Mouse (Mus musculus) hindbrain, embryonic 10.5 days (tissue): ENCODE measurements around the gene Map1s. TPM values are rescaled to one million over a fixed set of nuclear protein-coding genes. Genes with fewer than 3 reads are reported as not detected.

Experiments
- DNase-seq: peaks from one replicate; pipeline ENCODE4 v3.0.0-alpha.2; 2017; ENCODE audit warnings: low spot score
- H3K27ac ChIP-seq: fragments of 300-500 bp; sonication (generic); 2 replicates; pipeline ENCODE4 v1.5.1; 2016; ENCODE audit warnings: mild to moderate bottlenecking, moderate library complexity
- H3K27me3 ChIP-seq: fragments of 300-500 bp; sonication (generic); 2 replicates; pipeline ENCODE4 v1.6.1; 2016; ENCODE audit warnings: mild to moderate bottlenecking; ENCODE audit not compliant: poor library complexity, insufficient read depth, severe bottlenecking
- H3K36me3 ChIP-seq: fragments of 300-500 bp; sonication (generic); 2 replicates; pipeline ENCODE4 v1.6.1; 2016; ENCODE audit warnings: mild to moderate bottlenecking, moderate library complexity
- H3K4me1 ChIP-seq: fragments of 300-500 bp; sonication (generic); replicated peaks from 2 replicates; pipeline ENCODE4 v1.6.1; 2016; ENCODE audit warnings: mild to moderate bottlenecking
- H3K4me3 ChIP-seq: fragments of 300-500 bp; sonication (generic); 2 replicates; pipeline ENCODE4 v1.5.1; 2016; ENCODE audit warnings: mild to moderate bottlenecking, moderate library complexity
- H3K9me3 ChIP-seq: fragments of 300-500 bp; sonication (generic); 2 replicates; pipeline ENCODE4 v1.6.1; 2016; ENCODE audit warnings: mild to moderate bottlenecking, moderate library complexity
- WGBS: fragments of 180-500 bp; shearing (Covaris S2); methylation state at CpG from one replicate; pipeline ENCODE4 v1.1.7; 2016; 5-methylcytosine and 5-hydroxymethylcytosine counted together
- polyA plus RNA-seq: library from polyadenylated mRNA; unstranded; fragments of >200 nt; fragmentation: Nextera tagmentation; extraction: Ambion mirVana; gene quantifications from 2 replicates; pipeline ENCODE4 v1.2.1, GENCODE M21; 2016

Gene Map1s
- 66.6 and 74.5 TPM in 2 replicates for polyA plus RNA-seq

DNA sequence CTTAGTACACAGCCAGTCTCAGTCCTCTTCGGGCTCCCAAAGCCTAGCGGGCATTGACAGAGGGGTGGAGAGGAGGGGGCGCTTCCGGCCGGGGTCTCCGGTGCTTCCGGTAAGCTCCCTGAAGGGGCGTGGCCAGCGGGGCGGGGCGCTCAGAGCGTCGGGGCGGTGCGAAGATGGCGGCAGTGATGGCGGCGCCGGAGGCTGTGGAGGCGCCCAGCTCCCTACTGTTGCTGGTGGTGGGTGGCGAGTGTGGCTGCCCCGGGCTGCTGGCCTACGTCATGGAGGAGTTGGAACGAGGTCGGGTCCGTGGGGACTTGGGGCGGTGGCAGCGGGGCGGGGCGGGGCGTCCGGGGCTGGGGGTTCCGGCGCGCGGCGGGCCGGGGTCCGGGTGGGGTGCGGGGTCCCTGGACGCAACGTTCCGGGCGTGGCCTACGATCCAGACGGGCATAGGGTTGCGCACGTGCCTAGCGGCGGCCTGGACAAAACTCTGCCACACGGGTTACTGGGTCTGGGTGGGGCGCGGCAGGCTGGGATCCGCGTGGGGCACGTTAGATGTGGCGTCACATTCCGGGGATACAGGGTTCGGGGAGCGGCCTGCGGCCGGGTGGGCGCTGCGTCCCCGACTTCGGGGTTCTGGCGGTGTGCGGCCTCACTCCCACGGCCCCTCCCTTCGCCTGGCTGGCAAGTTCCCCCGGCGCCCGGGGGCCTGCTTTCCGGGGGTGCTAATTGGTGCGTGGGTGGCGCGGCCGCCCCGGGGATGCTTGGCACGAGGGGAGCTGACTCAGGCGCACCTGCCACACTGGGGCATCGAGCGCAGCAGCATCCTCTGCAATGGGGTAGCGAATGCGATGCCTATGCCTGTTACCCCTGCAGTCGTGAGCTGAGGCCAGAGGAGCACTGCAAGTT, at the start of gene Map1s:
Map1s (plus strand) TSS at position 102 of the 906 bp plus-strand sequence.
- peak; percentile 92 for DNase-seq
- Histone ChIP-seq H3K27me3 (peaks cover 15% of the 10 kb centered on the region; the same call in 1 of the 2 replicates), H3K27ac (peak within 1 kb of the TSS; percentile 98), H3K4me3 (peak within 1 kb of the TSS; percentile 98), H3K36me3 (peaks cover 21% of the 10 kb centered on the region), H3K9me3 (no peaks in the 10 kb centered on the region), H3K4me1 (peaks cover 22% of the 10 kb centered on the region)
- under 1% methylated on average over 86 of the region's 86 CpGs for WGBS

DNA sequence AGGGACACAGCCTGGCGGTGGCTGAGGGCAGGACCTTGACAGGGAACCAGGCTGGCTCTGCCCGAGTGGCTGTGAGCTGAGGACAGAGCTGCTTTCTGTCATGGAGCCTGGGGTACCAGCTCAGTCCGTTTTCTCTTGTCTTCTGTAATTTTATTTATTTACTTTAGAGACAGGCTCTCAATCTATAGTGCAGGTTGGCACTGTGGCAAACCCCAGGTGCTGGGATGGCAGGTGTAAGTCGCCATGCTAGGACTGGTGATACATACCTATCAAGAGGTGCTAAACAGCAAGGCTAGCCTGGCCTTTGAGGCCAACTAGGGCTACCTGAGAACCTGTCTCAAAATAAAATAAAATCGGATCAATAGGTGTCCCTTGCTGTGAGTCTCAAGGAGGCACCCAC, 49.7 kb upstream of the Map1s start:
- H3K27me3 ChIP-seq, result peaks cover 38% of the 10 kb centered on the region
- no peak overlapping the region for H3K4me3 ChIP-seq
- no peak for DNase-seq
- no peaks in the 10 kb centered on the region for H3K9me3 ChIP-seq
- 69% methylated on average over 5 of the region's 5 CpGs for WGBS
- H3K4me1 ChIP-seq, result peaks cover 49% of the 10 kb centered on the region
- H3K27ac ChIP-seq, result no peak overlapping the region
- H3K36me3 ChIP-seq, result peaks cover 27% of the 10 kb centered on the region

DNA sequence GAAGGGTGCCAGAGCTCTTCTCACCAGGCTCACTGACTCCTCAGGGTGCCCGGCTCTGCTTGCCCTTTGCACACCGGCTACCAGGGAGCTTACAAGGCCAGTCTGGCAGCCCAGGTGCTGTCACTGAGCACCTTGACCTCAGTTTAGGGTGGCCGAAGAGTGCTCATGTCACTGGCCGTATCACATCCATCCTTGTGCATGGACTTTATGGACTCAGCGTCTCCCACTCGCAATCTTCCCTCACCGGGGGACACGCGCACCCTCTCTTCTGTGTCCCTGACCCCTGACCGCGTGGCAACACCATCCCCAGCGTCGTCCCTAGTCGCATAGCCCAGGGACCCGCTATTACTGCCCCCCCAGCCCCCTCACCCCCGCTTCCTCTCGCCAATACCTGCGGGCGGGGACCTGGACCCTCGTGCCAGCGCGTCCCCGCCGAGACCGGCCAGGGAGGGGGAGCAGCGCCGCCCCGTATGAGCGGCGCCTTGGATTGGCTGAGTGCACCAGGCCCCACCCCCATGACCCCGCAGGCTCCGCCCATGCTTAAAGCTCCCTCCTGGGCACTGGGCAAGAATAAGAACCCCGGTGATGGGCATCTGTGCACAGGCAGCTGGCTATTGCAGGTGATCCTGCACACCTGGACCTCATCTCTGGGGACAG, 49.1 kb upstream of the Map1s start:
- H3K27me3 ChIP-seq, result peaks cover 44% of the 10 kb centered on the region
- no peaks in the 10 kb centered on the region for H3K9me3 ChIP-seq
- 9% methylated on average over 33 of the region's 33 CpGs for WGBS

DNA sequence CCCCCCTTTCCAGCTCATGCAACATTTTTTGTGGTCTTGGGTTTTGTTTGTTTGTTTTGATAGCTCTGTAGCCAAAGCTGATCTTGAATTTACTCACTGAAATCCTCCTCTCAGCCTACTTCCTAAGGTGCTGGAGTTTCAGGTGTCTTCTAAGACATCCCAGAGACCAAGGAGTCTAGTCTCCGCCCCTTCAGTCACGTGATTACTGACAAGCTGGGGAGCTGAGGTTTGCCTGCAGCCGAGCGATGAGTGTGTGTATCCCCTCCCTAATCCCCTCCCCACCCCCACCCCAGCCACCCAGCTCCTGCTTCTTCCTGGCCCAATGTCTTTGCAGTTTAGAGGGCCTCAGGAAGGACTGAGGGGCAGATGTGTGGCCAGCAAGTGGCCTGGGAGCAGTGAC, 48.2 kb upstream of the Map1s start:
- Histone ChIP-seq H3K9me3 (no peaks in the 10 kb centered on the region), H3K36me3 (peaks cover 20% of the 10 kb centered on the region), H3K4me1 (peaks cover 52% of the 10 kb centered on the region), H3K27me3 (peaks cover 52% of the 10 kb centered on the region), H3K27ac (0 out of 2 replicates have a peak overlapping the region, but pooled peaks have one; percentile 20), H3K4me3 (peak overlapping the region; percentile 62)
- DNase-seq, result no peak
- 6% methylated on average over 4 of the region's 4 CpGs for WGBS

More for the DNA sequence above, 49.1 kb upstream of the Map1s start:
- Histone ChIP-seq H3K4me1 (peaks cover 51% of the 10 kb centered on the region), H3K27ac (peak overlapping the region; percentile 80), H3K4me3 (peak overlapping the region; percentile 62), H3K36me3 (peaks cover 27% of the 10 kb centered on the region)
- DNase-seq, result peak; percentile 71

DNA sequence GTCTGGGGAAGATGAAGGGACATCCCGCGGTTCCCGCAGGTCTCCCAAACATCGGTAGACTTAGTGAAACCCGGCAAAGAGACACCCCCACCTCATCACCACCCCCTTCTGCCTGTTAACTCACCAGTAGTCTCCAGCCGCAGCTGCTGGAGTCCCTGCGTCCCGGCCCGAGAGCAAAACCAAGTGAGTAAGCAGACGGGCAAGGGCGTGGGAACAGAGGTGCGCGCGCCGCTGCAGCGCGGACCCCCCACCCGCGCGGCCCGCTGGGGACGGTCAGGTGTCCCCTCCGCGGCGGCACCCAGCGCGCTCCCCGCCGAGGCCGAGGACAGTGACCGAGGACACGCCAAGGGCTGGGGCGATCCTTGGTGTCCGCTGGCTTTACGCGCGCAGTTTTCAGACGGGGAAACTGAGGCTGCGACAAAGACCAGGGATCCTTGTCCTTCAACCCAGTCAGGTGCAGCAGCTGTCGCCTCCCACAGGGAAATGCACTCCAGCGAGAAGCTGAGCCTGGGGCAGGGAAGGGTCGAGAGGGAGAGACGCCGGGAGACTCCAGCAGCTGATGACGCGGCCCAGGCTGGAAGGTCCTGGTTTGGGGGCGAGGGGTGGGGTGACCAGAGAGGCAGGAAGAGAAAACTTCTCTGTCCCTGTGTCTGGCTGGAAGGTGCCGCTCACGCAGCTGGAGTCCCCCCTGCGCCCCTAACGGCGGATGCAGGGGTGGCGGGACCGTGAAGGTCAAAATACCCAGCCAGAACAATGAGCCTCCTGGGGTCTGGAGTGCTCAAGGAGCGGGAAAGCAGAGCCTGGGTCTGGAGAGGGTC, 42.7 kb upstream of the Map1s start, which contains the start of gene Kcnn1:
Kcnn1 (minus strand) TSS at position 435 of the 818 bp plus-strand sequence.
- under 1% methylated on average over 55 of the region's 55 CpGs for WGBS
- Histone ChIP-seq H3K36me3 (peaks cover 9% of the 10 kb centered on the region), H3K27ac (peak within 1 kb of the TSS; percentile 95), H3K9me3 (no peaks in the 10 kb centered on the region), H3K4me3 (peak within 1 kb of the TSS; percentile 69), H3K27me3 (peaks cover 40% of the 10 kb centered on the region), H3K4me1 (peaks cover 70% of the 10 kb centered on the region)
- peak; percentile 67 for DNase-seq

DNA sequence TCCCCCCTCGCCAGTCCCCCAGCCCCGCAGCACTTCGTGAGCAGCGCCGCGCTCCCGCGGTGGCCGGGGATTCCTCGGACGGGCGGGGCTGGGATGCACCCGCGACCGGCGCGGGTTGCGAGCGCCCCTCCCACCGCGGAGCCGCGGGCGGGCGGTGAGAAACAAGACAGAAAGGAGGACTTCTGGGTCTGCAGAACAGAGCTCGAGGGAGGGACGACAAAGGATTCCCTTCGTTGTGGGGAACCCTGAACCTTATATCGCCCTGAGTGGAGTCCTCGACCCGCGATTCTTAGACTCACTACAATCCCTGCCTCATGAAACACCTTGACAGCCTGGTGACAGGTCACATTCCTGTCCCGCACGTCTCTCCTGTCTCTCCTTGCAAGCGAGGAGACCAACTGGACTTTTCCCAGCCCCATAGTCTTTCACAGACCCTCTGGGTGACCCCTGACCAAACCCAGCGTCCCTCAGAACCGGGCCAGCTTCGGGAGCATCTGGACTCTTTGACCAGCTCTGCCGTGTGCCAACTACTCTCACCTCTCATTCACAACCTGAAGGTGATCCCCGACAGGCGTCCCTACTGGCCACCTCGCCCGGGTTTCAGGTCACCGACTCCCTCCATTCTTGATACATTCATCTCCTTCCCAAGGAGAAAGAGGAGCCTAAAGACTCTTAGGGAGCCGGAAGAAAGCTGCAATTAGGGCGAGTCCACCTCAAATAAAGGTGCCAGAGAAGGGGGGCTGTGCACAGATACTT, 41.6 kb upstream of the Map1s start:
- peak overlapping the region; percentile 95 for H3K27ac ChIP-seq
- peaks cover 20% of the 10 kb centered on the region for H3K36me3 ChIP-seq
- H3K27me3 ChIP-seq, result peaks cover 44% of the 10 kb centered on the region
- H3K9me3 ChIP-seq, result no peaks in the 10 kb centered on the region
- peaks cover 71% of the 10 kb centered on the region for H3K4me1 ChIP-seq
- under 1% methylated on average over 46 of the region's 46 CpGs for WGBS
- H3K4me3 ChIP-seq, result peak overlapping the region; percentile 69
- peak; percentile 48 for DNase-seq

DNA sequence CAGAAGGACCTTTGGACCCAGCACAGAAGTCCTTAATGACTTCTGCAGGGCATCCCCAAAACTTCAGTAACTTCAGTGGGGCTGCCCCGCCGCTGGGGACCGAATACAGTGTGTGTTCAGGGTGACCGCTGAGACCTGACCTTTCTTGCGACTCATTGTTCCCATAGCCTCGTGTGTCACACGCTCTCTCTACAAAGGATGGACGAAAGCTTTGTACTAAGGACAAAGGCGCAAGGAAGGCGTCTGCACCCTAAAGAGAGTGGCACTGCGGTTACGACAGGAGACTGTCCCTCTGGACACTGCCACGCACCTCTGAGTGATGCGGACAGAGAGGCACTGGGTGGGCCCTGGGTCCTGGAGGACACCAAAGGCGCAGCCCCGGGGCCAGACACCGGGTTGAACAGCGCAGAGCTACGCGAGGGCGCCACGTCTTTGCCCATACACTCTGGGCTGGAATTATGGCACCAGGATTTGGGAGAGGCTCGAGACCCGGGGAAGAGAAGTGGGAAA, 41.0 kb upstream of the Map1s start:
- Histone ChIP-seq H3K27ac (peak overlapping the region; percentile 95), H3K9me3 (no peaks in the 10 kb centered on the region), H3K36me3 (peaks cover 20% of the 10 kb centered on the region), H3K4me3 (peak overlapping the region; percentile 69), H3K27me3 (peaks cover 44% of the 10 kb centered on the region), H3K4me1 (peaks cover 78% of the 10 kb centered on the region)
- WGBS, result under 1% methylated on average over 24 of the region's 24 CpGs
- peak; percentile 80 for DNase-seq

DNA sequence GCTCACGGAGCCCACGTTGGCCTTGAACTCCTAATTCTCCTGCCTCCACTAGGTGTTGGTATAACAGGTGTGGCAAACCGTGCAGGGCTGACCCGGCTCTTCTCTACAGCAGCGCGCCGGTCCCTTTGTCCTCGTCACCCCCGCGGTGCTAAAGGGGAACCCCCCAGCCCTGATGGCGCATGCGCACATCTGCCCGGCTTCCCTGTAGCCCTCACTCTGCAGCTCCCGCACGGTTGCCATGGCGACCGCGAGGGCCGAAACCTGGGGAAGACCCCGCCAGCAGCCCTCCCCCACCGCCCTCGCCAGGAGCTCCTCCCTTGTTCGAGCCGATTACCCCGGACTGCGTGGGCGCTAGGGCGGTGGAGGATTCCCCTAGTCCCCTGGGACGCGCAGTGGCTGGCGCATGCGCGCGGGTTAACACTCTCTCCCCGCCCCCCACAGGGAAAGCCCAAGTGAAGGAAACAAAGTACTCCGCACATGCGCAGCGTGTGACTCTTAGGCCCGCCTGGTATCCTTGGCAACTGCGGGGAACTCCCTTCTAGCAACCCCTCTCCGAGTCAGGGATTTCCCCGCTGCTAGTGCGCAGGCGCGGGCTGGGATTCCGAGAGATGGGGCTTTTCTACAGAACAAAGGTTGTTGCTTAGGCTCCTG, 40.3 kb upstream of the Map1s start:
- WGBS, result under 1% methylated on average over 46 of the region's 46 CpGs
- H3K4me3 ChIP-seq, result peak overlapping the region; percentile 69
- peak overlapping the region; percentile 95 for H3K27ac ChIP-seq
- H3K36me3 ChIP-seq, result peaks cover 20% of the 10 kb centered on the region
- H3K27me3 ChIP-seq, result peaks cover 40% of the 10 kb centered on the region
- peaks cover 79% of the 10 kb centered on the region for H3K4me1 ChIP-seq
- no peaks in the 10 kb centered on the region for H3K9me3 ChIP-seq
- peak; percentile 99 for DNase-seq

DNA sequence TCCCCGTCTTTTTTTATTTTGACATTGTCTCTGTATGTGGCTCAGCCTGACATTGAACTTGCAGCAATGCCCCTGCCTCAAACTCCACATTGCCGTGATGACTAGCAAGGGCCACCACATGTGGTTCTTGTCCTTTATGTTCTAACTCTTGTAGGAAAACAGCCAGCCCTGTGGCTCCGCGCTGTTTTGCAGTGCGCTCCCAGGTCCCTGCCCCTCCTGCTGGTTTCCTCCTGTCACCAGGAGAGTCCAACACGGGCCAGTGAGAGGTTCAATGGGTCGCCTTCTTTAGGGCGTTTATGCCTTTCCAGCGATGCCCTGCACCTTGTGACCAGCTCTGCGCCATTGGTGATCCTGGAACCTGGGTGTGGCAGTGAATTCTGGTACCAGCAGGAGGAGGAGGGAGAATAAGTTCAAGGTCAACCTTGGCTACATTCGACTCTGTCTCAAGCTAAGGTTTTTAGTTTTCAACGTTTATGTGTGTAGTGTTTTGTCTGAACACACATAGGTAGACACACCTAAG, 39.7 kb upstream of the Map1s start:
- peak overlapping the region; percentile 69 for H3K4me3 ChIP-seq
- peaks cover 79% of the 10 kb centered on the region for H3K4me1 ChIP-seq
- no peak for DNase-seq
- 9% methylated on average over 12 of the region's 12 CpGs for WGBS
- H3K36me3 ChIP-seq, result peaks cover 20% of the 10 kb centered on the region
- no peaks in the 10 kb centered on the region for H3K9me3 ChIP-seq
- H3K27ac ChIP-seq, result peak overlapping the region; percentile 95
- peaks cover 36% of the 10 kb centered on the region for H3K27me3 ChIP-seq

DNA sequence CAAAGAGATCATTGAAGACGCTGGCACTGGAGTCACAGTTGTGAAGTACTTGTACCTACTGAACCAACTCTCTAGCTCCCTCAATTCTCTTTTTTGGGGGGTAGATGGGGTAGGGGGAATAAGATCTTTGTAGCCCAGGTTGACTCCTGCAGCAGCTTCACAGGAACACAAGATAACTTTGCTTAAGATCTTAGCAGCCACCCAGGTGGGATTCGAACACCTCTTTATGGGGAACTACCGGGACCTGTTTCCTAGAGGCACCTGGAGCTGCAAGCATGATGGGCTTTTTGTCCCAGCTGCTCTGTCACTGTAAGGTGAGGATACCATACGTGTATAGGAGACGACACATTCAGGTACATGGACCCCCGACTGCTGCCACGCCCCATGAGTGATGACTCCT, 39.2 kb upstream of the Map1s start:
- Histone ChIP-seq H3K27ac (peak overlapping the region; percentile 95), H3K4me3 (peak overlapping the region; percentile 69), H3K4me1 (peaks cover 78% of the 10 kb centered on the region), H3K9me3 (no peaks in the 10 kb centered on the region), H3K27me3 (peaks cover 31% of the 10 kb centered on the region), H3K36me3 (peaks cover 20% of the 10 kb centered on the region)
- DNase-seq, result no peak
- 88% methylated on average over 7 of the region's 7 CpGs for WGBS

DNA sequence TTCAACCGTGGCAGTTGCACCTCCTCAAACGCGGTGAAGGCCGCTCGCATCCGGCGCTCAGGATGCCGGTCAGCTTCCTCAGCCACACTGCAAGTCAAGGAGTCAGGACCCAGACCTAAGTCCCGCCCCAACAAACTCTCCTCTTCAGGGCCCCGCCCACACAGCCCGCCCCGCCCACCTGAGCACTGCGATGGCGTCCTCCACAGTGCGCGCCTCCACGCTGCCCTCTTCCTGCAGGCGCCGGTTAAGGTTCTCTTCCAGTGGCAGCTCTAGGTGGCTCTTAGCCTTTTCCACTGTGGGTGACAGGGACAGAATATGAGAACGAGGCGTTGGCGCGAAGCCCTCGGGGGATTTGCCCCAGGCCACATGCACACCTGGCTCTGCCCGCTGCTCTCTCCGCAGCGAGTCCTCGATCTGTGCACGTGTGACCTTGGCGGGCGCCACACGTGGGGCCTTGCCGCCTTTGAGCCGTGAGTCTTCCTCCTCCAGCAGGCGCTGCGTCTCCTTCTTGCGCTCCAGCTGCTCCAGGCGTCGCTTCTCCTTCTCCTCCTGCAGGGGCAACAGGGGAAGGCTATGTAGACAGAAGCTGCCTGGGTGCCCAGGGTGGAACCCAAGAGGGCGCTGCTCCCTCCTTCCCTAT, 37.1 kb upstream of the Map1s start:
- 12% methylated on average over 40 of the region's 40 CpGs for WGBS
- Histone ChIP-seq H3K36me3 (peaks cover 20% of the 10 kb centered on the region), H3K9me3 (no peaks in the 10 kb centered on the region), H3K27ac (peak overlapping the region; percentile 84), H3K4me3 (peak overlapping the region; percentile 42), H3K4me1 (peaks cover 72% of the 10 kb centered on the region), H3K27me3 (peaks cover 10% of the 10 kb centered on the region)
- DNase-seq, result peak; percentile 68
